Comparison of ENCODE assay signal across 31 mouse cellular contexts in genomic region chr11:43370025-43370424, GRCm38 (mm10).
"Had no signal": no experiment of that assay in that cellular context is flagged by ENCODE, and none has a peak within 500 bp of the region (broad histone marks: within the 10 kb centered on the region; RNA-seq: fewer than 3 reads in every experiment).

No protein-coding gene starts in this region.

- H3K36me3 ChIP-seq: heart, embryonic 12.5 days; heart, embryonic 13.5 days; heart, embryonic 15.5 days; hindbrain, embryonic 10.5 days; hindbrain, embryonic 12.5 days; hindbrain, embryonic 13.5 days; hindbrain, embryonic 15.5 days; intestine, embryonic 15.5 days; kidney, embryonic 15.5 days had no signal

- DNase-seq: heart, postnatal 10 days; heart, postnatal 14 days; heart, postnatal 36 days; heart, postnatal 4 days; kidney, adult 11 months; kidney, adult 18-20 months; kidney, adult 2 months; kidney, adult 8-10 months; kidney, adult 9 months; kidney, postnatal 10 days; kidney, postnatal 14 days; kidney, postnatal 25 days; kidney, postnatal 36 days; kidney, postnatal 4 days; layer of hippocampus, adult 9-11 months; layer of hippocampus, postnatal 36 days had no signal

- H3K4me3 ChIP-seq: heart, embryonic 12.5 days; heart, embryonic 13.5 days; heart, embryonic 15.5 days; hindbrain, embryonic 10.5 days; hindbrain, embryonic 12.5 days; hindbrain, embryonic 13.5 days; hindbrain, embryonic 15.5 days; intestine, embryonic 15.5 days; kidney, embryonic 15.5 days; layer of hippocampus, adult 2 months; left cerebral cortex, adult 2 months had no signal

- H3K27me3 ChIP-seq: heart, embryonic 12.5 days; heart, embryonic 13.5 days; heart, embryonic 15.5 days; hindbrain, embryonic 12.5 days; hindbrain, embryonic 13.5 days; hindbrain, embryonic 15.5 days; intestine, embryonic 15.5 days; kidney, embryonic 15.5 days had no signal

- H3K4me2 ChIP-seq: heart, embryonic 11.5 days; heart, embryonic 12.5 days; heart, embryonic 13.5 days; heart, embryonic 15.5 days; hindbrain, embryonic 12.5 days; hindbrain, embryonic 13.5 days; hindbrain, embryonic 14.5 days; hindbrain, embryonic 15.5 days; intestine, embryonic 15.5 days; kidney, embryonic 15.5 days had no signal

- H3K9me3 ChIP-seq: heart, embryonic 12.5 days; heart, embryonic 13.5 days; heart, embryonic 15.5 days; hindbrain, embryonic 10.5 days; hindbrain, embryonic 12.5 days; hindbrain, embryonic 13.5 days; hindbrain, embryonic 15.5 days; intestine, embryonic 15.5 days; kidney, embryonic 15.5 days had no signal

- H3K27ac ChIP-seq: heart, embryonic 13.5 days; heart, embryonic 15.5 days; hindbrain, embryonic 10.5 days; hindbrain, embryonic 12.5 days; hindbrain, embryonic 13.5 days; hindbrain, embryonic 14.5 days; hindbrain, embryonic 15.5 days; hindbrain, postnatal 0 days; intestine, embryonic 15.5 days; kidney, embryonic 15.5 days; kidney, postnatal 0 days; layer of hippocampus, adult 2 months; left cerebral cortex, adult 2 months had no signal

- H3K9ac ChIP-seq: heart, embryonic 12.5 days; heart, embryonic 13.5 days; heart, embryonic 15.5 days; hindbrain, embryonic 12.5 days; hindbrain, embryonic 13.5 days; hindbrain, embryonic 14.5 days; hindbrain, embryonic 15.5 days; intestine, embryonic 15.5 days; kidney, embryonic 15.5 days had no signal

- H3K4me1 ChIP-seq: heart, embryonic 12.5 days; heart, embryonic 13.5 days; heart, embryonic 15.5 days; hindbrain, embryonic 10.5 days; hindbrain, embryonic 12.5 days; hindbrain, embryonic 13.5 days; hindbrain, embryonic 15.5 days; intestine, embryonic 15.5 days; kidney, embryonic 15.5 days had no signal
